Mouse (Mus musculus): ENCODE measurements around the gene Efhd1. TPM values are rescaled to one million over a fixed set of nuclear protein-coding genes. Genes with fewer than 3 reads are reported as not detected.

The Efhd1 gene
- total RNA-seq, 2 experiments from 2014 or later = not detected

DNA sequence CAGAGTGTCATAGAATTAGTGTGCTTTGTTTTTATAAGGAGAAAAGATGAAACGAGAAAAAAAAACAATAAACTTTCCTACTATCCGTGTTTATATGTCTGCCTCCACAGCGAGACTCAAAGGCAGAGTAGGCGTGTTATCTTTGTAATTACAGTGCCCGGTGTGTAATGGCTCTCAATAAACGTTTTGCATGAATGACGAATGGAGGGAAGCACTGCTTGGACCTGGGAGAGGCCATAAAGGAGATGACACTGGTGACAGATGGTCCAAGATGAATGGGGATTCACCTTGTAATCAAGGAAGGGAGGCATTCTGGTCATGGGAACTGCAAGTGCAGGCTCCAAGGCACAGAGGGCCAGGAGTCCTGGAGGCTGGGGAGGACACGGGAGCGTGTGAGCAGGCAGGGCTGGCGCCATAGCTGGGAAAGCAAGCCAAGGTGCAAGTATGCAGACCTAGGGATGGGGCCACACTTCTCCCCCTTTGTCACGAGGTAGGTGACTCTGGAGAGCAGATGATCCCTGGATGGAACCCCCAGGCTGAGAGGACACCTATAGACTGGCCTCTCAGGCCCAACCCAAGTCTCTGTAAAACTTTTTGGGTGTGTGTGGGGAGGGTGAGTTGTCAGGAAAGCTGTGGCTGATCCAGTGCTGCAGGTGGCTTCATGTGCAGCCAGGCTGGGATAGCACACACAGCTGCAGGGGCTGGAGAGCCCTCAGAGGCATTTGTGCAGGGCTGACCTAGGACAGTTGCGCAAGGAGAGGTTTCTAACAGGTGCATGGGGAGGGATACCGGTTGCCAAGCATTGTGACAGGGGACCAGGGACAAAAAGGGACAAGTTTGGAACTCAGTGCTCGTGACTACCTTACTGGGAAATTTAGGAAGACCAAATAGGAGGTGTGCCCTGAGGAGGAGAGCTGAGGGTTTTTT lies 36.5 kb downstream of the Efhd1 start:
- ATAC-seq (replicated peaks; ENCODE audit: poor library complexity) = no peak

DNA sequence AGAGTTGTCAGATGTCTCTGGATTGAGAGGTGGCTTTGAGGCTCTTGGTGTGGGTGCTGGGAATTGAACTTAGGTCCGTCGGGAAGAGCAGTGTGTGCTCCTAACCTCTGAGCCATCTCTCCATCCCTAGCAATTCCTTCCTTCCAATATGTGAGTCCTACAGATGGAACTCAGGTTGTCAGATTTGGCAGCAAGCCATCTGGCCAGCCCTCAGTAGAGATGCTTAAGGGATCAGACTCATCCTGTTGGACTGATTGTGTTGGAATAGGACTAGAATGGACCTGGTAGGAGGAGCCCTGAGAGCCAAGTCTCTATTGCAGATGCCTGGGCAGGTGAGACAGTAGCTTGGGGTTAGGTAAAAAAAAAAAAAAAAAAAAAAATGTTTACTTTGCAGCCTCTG lies 37.8 kb downstream of the Efhd1 start:
- no peak for ATAC-seq (replicated peaks; ENCODE audit: poor library complexity)

DNA sequence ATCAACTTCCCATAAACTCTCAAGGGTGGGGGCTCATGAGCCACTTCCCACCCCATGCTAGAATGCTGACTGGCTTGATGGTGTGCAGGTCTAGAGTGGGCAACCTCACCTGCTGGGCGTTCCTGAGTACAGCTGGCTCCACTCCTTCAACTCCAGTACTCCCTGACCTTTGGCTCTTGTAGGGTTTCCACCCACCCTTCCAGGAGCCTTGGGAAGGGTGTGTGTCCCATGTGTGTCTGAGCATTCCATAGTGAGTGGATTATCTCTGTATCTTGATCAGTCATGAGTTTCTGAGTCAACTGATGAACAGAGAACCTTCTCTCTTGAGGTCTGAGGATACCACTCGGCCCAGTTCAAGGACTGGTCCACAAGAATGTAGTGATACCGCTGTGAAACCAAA lies 44.8 kb downstream of the Efhd1 start:
- ATAC-seq (replicated peaks; ENCODE audit: poor library complexity) = no peak

DNA sequence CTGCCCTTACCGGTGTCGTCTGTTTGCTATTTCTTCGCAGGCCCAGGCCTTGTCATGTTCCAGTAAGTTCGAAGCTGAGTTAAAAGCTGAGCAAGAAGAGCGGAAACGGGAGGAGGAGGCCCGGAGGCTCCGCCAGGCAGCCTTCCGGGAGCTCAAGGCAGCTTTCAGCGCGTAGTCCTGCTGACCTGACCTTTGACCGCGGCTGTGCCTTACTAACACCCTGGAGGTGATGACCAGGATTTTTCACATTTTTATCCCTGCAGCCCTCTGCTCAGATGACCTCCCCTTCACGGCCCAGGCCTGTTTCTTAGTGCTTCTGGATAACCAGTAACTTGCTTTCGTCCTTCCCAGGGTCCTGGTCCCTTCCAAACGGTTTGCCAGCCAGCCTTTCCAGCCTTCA lies 45.5 kb downstream of the Efhd1 start:
- no peak for ATAC-seq (replicated peaks; ENCODE audit: poor library complexity)

DNA sequence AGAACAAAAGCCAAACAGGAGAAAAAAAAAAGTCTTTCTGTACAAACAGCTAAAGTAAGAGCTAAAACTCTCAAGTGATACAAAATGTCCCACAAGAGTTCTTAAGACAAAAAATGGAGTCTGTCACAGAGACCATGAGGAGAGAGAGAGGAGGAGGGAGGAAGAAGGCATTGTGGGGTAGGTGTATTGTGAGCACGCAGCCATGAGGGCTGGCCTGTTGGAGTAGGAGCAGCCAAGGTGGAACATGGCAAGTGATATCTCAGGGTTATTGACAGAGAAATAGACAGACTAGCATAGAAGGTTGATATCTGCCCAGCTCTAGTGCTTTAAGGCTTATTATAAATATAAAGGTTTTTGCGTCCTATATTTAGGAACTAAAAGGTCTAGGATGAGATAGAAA lies 48.5 kb downstream of the Efhd1 start:
- no peak for ATAC-seq (replicated peaks; ENCODE audit: poor library complexity)

DNA sequence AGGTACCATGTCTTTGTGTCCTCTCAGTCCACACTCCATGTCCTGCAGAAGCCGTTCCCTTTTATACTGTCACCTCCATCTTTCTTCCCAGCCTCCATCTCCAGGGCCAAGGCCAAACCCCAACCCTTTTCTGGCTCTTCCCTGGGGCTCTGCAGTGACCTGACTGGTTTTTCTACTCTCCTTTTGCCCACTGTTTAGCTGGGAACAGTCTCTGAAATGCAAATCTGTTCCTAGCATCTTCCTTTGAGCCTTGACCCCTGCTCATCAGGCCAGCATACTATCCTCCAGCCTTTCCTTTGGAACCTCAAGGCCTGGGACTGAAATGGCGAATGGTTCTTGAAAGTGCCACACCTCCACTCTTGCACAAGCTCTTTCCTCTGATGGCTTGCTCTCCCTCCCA lies 49.0 kb downstream of the Efhd1 start:
- ATAC-seq (replicated peaks; ENCODE audit: poor library complexity) = no peak

DNA sequence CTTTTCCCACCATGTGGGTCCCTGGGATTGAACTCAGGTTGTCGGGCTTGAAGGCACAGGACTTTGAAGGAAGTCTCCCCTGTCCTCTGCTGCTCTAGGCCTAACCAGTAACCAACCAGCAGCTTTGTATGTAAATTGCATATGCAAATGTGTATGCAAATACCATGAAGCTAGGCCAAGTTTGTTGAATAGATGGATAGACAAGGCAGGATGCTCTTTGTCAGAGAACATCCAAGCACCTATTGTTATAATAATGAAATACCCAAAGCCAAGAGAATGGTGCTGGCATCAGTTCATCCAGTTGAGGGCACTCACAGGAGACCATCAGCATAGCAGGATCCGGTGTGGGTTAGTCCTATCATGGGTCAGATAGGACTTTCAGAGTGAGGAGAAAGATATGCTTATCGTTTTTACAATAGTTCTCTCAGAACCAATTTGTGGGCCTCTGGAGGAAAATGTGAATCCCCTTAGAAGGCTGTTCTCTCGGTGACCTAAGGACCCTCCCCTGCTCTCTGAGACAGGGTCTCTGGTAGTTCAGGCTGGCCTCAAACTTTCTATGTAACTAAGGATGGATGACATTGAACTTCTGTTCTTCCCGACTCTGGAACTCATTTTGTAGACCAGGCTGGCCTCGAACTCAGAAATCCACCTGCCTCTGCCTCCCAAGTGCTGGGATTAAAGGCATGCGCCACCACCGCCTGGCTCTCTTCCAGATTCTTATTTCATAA lies 49.8 kb downstream of the Efhd1 start:
- no peak for ATAC-seq (replicated peaks; ENCODE audit: poor library complexity)

DNA sequence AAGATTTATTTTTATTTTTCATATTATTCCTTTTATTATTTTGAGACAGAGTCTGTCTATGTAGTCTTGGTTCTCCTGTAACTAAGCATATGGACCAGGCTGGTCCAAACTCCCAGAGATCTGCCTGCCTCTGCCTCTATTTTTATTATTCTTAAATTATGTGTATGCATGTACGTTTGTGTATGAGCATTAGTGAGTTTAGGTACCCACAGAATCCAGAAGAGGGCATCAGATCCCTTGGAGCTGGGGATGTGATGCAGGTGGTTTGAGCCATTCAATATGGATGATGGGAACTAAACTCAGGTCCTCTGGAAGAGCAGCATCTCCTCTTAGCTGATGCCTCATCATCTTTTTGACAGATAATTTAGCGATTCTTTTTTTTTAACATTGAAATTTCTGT lies 51.3 kb downstream of the Efhd1 start:
- no peak for ATAC-seq (replicated peaks; ENCODE audit: poor library complexity)

DNA sequence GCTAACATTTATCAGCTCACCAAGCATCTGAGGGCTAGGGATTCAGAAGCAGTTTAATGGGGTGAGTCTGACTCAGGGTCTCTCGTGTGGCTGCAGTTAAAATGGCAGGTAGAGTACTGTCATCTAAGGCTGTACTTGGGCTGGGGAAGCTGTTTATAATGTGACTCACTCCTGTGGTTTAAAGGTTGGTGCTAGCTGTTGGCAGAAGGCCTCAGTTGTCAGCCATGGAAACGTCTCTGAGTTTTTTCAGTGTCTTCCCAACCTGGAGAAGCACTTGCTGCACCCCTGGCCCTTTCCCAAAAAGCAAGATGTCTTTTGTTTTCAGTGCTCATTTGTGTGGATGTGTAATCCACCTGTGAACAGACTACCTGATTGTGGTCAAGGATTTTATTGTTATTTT lies 51.7 kb downstream of the Efhd1 start:
- no peak for ATAC-seq (replicated peaks; ENCODE audit: poor library complexity)

DNA sequence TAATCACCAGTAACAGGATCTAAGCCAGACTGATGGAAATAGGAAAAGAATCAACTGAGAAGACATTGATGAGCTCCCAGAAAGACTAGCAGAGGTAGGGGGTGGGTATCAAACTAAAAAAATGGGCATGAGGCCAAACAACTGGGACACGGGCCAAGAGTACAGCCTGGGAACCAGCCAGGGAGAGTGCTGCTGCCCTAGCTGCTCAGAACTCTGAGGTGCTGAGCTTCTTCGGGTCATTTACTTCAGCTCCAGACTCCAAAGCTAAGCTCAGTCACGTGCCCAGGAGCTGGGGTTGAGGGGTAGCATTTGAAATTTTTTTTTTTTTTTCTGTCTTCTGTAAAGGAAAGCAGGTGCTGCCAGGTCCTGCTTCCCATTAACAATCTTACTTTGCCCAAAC lies 52.5 kb downstream of the Efhd1 start:
- 0 out of 2 replicates have a peak, but pooled peaks have one; percentile 23 for ATAC-seq (replicated peaks; ENCODE audit: poor library complexity)

DNA sequence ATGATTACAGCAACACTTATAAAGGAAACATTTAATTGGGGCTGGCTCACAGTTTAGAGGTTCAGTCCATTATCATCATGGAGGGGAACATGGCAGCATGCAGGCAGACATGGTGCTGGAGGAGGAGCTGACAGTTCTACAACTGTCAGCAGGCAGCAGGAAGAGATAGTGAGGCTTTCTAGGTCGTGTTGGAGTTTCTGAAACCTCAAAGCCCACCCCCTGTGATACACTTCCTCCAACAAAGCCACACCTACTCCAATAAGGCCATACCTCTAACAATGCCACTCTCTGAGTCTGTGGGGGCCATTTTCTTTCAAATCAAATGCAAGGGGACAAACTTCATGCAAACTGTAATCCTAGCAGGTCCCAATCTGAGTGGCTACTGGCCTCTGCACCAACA lies 56.9 kb downstream of the Efhd1 start:
- ATAC-seq (replicated peaks; ENCODE audit: poor library complexity) = no peak

DNA sequence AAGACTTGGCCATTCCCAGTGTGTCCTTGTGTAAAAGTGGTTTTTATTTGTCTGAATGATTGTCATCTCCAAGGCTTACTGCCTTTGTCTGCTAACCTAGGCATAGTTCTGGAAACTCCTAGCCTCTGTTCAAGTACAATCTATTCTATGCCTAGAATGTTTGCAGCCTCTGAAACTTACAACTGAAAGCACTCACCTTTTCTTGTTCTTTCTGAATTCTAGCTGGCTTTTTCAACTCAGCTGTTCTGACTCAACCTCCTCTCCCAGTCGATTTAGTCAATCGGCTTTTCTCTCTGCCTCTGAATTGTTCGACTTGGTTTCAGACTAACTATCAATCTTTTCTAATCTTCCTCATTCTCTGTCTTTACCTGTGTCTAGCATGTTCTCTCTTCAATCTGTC lies 58.6 kb downstream of the Efhd1 start:
- no peak for ATAC-seq (replicated peaks; ENCODE audit: poor library complexity)

DNA sequence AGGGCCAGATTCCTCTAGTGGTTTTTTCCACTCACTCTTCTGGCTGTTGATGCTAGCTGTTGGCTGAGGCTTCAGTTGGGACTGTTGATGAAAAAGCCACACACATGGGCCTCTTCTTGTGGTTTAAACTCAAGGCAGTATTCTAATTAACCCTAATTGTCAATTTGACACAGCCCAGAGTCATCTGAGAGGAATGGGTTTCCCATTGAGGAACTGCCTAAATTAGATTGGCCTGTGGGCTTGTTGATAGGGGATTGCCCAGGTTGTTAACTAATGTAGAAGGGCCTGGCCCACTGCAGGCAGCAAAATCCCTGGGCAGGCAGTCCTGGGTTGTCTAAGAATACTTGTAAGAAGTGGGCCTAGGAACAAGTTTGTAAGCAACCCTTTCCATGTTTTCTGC lies 60.5 kb downstream of the Efhd1 start:
- ATAC-seq (replicated peaks; ENCODE audit: poor library complexity) = no peak

DNA sequence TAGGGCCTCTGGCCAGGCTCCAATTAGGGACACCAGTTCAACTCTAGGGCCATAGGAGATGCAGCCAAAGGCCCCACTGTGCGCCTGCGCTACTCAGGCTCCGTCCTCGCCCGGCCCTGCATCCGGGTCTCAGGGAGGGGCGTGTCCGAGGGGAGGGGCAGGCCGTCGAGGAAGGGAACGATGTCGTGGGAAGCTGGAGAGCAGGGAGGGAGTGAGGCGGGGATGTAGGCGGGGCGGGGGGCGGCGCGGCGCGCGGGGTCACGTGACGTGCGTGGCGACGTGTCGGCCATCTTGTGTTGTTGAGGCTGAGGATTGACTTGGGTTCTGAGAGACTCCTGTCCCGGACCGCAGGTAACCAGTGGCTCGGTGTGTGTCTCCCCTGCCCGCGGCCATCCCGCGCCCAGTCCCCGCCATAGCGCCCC lies 62.6 kb downstream of the Efhd1 start, which contains the start of gene Gigyf2:
TSS of gene Gigyf2 (plus strand) at position 257 of the 422 bp plus-strand sequence.
- ATAC-seq (replicated peaks; ENCODE audit: poor library complexity) = peak; percentile 100

DNA sequence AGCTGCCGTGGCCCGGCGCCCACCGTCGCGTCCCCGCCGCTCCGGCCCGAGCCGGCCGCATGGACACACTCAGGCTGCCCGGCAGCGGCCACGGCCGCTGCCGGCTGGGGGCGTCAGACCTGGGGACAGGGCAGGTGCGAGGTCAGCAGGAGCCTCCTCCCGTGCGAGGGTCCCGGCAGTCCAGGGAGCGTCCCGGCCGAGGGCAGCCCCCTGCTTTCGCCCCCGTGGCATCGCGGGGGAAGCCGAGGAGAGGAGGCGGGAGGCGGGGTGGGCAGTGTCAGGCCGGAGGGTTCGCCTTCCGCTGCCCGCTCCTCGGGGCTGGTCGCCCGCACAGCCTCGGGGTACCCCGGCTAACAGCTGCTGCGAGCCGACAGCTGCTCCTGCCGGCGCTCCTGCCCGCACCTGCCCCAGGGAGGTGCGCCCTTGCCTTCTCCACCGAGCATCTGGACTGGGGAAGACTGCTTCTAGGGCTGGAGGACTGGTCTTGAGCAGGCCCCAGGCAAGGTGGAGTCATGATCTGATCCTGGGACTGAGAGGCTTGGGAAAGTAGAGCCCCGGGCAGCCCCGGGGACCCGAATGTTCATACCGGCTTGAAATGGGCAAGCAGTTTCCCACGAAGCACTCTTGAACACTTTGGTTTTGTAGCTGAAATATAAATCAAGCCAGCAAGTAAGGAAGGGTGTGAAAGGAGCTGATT lies 63.1 kb downstream of the Efhd1 start:
- ATAC-seq (replicated peaks; ENCODE audit: poor library complexity) = peak; percentile 38; the same call in 1 of the 2 replicates

DNA sequence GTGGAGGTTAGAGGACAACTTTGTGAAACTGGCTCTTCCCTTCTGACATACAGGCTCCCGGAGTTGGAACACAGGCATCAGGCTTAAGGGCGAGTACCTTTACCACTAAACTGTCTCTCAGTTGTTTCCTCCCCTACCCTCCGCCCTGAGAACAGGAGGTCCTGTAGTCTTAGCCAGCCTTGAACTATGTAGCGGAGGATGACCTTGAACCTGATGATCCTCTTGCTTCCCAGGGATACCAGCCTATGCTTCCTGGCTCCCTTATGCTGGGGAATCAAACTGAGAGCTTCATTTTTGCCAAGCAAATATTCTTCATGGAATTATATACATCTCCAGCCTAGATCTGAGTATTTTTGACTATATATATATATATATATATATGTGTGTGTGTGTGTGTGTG lies 67.6 kb downstream of the Efhd1 start:
- ATAC-seq (replicated peaks; ENCODE audit: poor library complexity) = no peak

DNA sequence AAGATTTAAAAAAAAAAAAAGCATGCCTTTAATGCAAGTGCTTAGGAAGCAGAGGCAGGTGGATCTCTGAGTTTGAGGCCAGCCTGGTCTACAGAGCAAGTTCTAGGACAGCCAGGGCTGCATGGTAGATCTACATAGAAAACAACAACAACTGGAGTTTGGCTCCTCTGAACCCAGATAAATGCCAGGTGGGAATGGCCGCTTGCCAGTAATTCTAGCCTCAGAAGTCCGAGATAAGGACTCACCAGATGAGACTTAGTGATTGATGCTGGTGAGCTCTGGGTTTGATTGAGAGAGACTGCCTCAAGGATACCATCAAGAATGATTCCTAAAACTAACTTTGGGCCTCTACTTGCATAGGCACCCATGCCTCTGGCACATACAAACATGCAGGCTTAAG lies 86.4 kb downstream of the Efhd1 start:
- ATAC-seq (replicated peaks; ENCODE audit: poor library complexity) = no peak

DNA sequence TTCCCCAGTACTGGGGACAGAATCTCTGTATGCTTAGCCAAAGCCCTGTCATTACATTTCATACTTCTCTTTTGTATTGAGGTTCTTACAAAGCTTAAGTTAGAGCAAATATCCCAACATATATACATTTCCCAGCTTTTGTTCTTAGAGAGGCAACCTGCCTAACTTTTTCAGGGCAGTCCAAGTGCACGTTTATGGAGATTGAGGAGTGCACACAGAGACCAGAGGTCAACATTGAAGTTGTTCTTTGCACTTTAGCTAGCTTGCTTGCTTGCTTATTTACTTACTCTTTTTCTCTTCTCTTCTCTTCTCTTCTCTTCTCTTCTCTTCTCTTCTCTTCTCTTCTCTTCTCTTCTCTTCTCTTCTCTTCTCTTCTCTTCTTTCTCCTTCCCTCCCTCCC lies 96.1 kb downstream of the Efhd1 start:
- no peak for ATAC-seq (replicated peaks; ENCODE audit: poor library complexity)

Measured in megakaryocyte progenitor cell, adult 5-6 weeks (primary cell).